Mouse (Mus musculus) T-helper 2 cell (primary cell): ENCODE results near the gene Nkd1.

Source experiments
- in situ Hi-C: fragments of 300-600 bp; cut with MboI, MseI; formaldehyde crosslinking; loops from one replicate; pipeline ENCODE4 v1.15.1; 2025; ENCODE audit warnings: high pct_unique_total_duplicates

Nkd1 gene

GRCm38 (mm10) chr8:88642734-88643564 lies 121.8 kb downstream of the Nkd1 start:
- in situ Hi-C loops: no loop called here
